Mouse (Mus musculus) kidney, adult 2 months (tissue): ENCODE data around the gene T2. TPM values are rescaled to one million over a fixed set of nuclear protein-coding genes. Genes with fewer than 3 reads are reported as not detected.
"Not testable (repeated sequence)": the region's sequence is repeated elsewhere in the genome, so short reads cannot be mapped to it uniquely, and the experiment has no call there.

Experiments used
- DNase-seq: peaks from one replicate; pipeline ENCODE4 v3.0.0; 2021
- H3K27ac ChIP-seq: fragments of 200-500 bp; 2 replicates; pipeline ENCODE4 v1.5.1; 2012; ENCODE audit warnings: low read depth, low read length, control low read depth, inconsistent platforms; ENCODE audit not compliant: insufficient read depth
- H3K27me3 ChIP-seq: fragments of 200-500 bp; replicated peaks from 2 replicates; pipeline ENCODE4 v1.6.1; 2012; ENCODE audit warnings: mild to moderate bottlenecking, moderate library complexity, low read length, inconsistent platforms; ENCODE audit not compliant: control insufficient read depth, insufficient read depth
- H3K36me3 ChIP-seq: fragments of 200-500 bp; 2 replicates; pipeline ENCODE4 v1.6.1; 2012; ENCODE audit warnings: mild to moderate bottlenecking, moderate library complexity, low read length, inconsistent platforms; ENCODE audit not compliant: control insufficient read depth, insufficient read depth
- H3K4me1 ChIP-seq: fragments of 200-500 bp; 2 replicates; pipeline ENCODE4 v1.6.1; 2011; ENCODE audit warnings: low read length; ENCODE audit not compliant: control insufficient read depth, insufficient read depth
- H3K4me3 ChIP-seq: fragments of 200-500 bp; 2 replicates; pipeline ENCODE4 v1.5.1; 2011; ENCODE audit warnings: mild to moderate bottlenecking, low read depth, low read length, control low read depth; ENCODE audit not compliant: insufficient read depth
- CTCF ChIP-seq: fragments of 200-500 bp; conservative IDR thresholded peaks from 2 replicates; pipeline ENCODE4 v1.5.1; 2011; ENCODE audit warnings: low read depth, mild to moderate bottlenecking, control low read depth, low read length, moderate library complexity, mixed read lengths; ENCODE audit not compliant: insufficient read depth, insufficient read length
- POLR2A ChIP-seq: fragments of 200-500 bp; IDR thresholded peaks from one replicate; pipeline ENCODE4 v1.6.1; 2011; ENCODE audit warnings: low read depth, low read length, control low read depth
- WGBS: fragments of 180-500 bp; shearing (Covaris S2); methylation state at CpG from one replicate; pipeline ENCODE4 v1.1.7; 2018; 5-methylcytosine and 5-hydroxymethylcytosine counted together
- polyA plus RNA-seq: library from polyadenylated mRNA; depleted of rRNA; stranded (reverse); fragments of >200 nt; gene quantifications from 2 replicates; pipeline ENCODE4 v1.2.3, GENCODE M21; 2012

The T2 gene
- polyA plus RNA-seq, 1 experiment = 0.06 TPM

DNA sequence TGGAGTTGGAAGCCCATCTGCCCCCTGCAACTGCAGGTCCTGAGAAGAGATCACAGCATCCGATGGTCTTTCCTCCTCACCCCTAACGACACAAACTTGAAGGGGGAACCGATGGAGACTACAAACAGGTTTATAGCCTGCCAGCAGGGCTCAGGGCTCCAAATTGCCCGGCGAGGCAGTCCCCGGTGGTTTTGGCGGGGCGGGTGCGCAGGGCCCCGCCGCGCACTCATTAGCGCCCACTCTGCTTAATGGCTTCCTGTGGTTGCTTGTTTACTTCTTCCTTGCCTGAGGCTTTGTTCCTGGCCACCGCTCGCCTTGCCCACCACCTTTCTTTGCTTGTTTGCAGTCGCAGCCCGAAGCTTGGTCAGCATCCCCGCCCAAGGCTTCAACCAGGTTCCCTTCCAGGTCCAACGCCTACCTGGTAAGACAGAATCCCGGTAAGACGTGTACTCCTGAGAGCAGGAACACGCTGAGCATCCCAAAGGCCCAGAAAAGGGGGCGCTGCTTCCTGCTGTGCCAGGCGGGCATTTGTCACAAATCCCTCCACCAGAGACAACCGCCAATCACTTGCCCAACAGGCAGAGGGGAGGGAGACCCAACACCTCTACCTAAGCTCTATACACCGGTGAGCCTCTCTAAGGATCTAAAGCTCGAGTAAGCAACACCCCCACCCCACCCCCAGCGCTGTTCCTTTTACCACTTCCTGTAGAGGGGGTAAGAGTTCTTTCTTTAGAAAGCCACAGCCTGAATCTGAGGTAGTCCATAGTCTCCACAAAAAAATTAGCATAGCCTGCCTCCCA lies 33.4 kb downstream of the T2 start:
- DNase-seq = no peak
- Histone ChIP-seq H3K27me3 (no peaks in the 10 kb centered on the region; the same call in 1 of the 2 replicates), H3K27ac (no peak overlapping the region), H3K4me1 (no peaks in the 10 kb centered on the region), H3K36me3 (no peaks in the 10 kb centered on the region), H3K4me3 (no peak overlapping the region)
- TF ChIP-seq CTCF = no peak
- TF ChIP-seq POLR2A = no peak
- WGBS = 4% methylated on average over 28 of the region's 28 CpGs

GRCm38 (mm10) chr17:8389790-8390095 lies 34.0 kb downstream of the T2 start:
- Histone ChIP-seq H3K27ac (no peak overlapping the region), H3K4me1 (no peaks in the 10 kb centered on the region), H3K27me3 (no peaks in the 10 kb centered on the region; the same call in 1 of the 2 replicates), H3K36me3 (no peaks in the 10 kb centered on the region), H3K4me3 (no peak overlapping the region)
- no peak for TF ChIP-seq POLR2A
- no peak for TF ChIP-seq CTCF
- no peak for DNase-seq
- 10% methylated on average over 10 of the region's 10 CpGs for WGBS

DNA sequence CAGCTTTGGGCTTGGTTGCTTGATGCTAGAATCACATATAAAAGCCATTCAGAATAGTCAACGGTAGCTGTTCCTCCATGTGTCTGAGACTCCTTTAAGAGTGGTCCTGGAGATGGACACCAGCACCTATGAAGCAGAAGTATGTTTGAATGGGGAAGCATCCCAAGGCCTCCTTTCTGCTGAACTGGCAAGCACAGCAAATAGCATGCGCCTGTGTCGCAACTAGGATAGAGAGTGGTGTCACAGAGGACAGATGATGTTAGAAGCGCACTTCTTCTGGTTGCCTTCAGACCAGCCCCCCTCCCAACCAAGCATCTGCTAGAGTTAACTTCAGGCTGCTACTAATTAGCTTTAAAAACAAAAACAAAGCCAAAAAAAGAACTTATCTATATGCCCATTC lies 34.7 kb downstream of the T2 start:
- 79% methylated on average over 4 of the region's 4 CpGs for WGBS
- TF ChIP-seq CTCF = no peak
- no peak for DNase-seq
- H3K27me3 ChIP-seq = no peaks in the 10 kb centered on the region; the same call in 1 of the 2 replicates
- no peak overlapping the region for H3K27ac ChIP-seq
- H3K4me1 ChIP-seq = no peaks in the 10 kb centered on the region
- no peak overlapping the region for H3K4me3 ChIP-seq
- H3K36me3 ChIP-seq = no peaks in the 10 kb centered on the region

DNA sequence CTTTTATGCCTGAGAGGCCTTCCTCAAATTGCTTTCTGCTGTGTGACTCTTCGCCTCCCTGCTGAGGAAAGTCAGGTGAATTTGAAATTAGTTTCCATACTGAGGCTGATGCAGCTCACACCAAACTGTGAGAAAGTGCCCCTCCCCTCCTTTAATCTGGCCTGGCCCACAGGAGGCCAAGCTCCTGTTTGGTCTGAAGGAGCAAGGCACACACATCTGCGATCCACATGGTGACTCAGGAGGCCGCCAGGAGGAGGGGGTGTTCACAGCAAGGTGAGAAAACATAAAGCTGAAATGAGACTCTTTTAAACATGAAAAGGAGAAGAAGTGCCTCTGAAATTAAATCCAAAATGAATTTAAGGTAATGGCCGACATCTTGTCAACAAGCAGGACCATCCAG lies 40.6 kb downstream of the T2 start:
- H3K36me3 ChIP-seq = no peaks in the 10 kb centered on the region
- no peak for DNase-seq
- no peaks in the 10 kb centered on the region for H3K27me3 ChIP-seq
- no peak for TF ChIP-seq POLR2A
- no peak for TF ChIP-seq CTCF
- 80% methylated on average over 4 of the region's 4 CpGs for WGBS
- H3K4me3 ChIP-seq = no peak overlapping the region
- H3K27ac ChIP-seq = no peak overlapping the region
- no peaks in the 10 kb centered on the region for H3K4me1 ChIP-seq

GRCm38 (mm10) chr17:8397946-8398345 lies 42.2 kb downstream of the T2 start:
- H3K27me3 ChIP-seq = no peaks in the 10 kb centered on the region
- DNase-seq = no peak
- WGBS = 78% methylated on average over 2 of the region's 2 CpGs
- H3K4me3 ChIP-seq = no peak overlapping the region
- H3K27ac ChIP-seq = no peak overlapping the region
- no peaks in the 10 kb centered on the region for H3K36me3 ChIP-seq
- TF ChIP-seq CTCF (no peak), POLR2A (no peak)
- no peaks in the 10 kb centered on the region for H3K4me1 ChIP-seq

- not testable (repeated sequence) for H3K27ac ChIP-seq, H3K27me3 ChIP-seq, DNase-seq, H3K4me3 ChIP-seq, H3K36me3 ChIP-seq, H3K4me1 ChIP-seq
- WGBS = 46% methylated on average over 8 of the region's 8 CpGs
Measured at GRCm38 (mm10) chr17:8403932-8404331, 48.1 kb downstream of the T2 start.

DNA sequence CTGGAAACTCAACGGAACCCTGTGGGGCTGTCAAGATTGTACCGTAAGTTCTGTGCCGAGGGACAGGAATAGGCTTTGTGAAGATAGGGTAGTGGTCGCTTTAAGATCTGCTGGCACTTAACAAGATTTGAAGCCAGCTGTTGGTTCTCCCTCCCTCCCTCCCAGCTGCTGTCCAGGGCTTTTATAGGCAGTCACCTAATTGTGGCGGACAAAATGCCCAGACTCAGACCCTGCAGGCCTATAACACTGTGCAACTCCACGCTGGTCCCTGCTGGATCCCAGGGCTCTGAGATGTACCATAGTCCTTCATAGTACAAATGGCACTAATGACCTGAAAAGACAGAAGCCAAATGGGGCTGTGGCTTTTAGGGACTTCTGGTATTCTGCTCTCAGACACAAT lies 50.5 kb downstream of the T2 start:
- no peak overlapping the region for H3K4me3 ChIP-seq
- no peaks in the 10 kb centered on the region for H3K36me3 ChIP-seq
- 73% methylated on average over 6 of the region's 6 CpGs for WGBS
- no peak overlapping the region for H3K27ac ChIP-seq
- no peak for DNase-seq
- no peaks in the 10 kb centered on the region for H3K27me3 ChIP-seq
- no peak for TF ChIP-seq POLR2A
- TF ChIP-seq CTCF = no peak
- no peaks in the 10 kb centered on the region for H3K4me1 ChIP-seq

DNA sequence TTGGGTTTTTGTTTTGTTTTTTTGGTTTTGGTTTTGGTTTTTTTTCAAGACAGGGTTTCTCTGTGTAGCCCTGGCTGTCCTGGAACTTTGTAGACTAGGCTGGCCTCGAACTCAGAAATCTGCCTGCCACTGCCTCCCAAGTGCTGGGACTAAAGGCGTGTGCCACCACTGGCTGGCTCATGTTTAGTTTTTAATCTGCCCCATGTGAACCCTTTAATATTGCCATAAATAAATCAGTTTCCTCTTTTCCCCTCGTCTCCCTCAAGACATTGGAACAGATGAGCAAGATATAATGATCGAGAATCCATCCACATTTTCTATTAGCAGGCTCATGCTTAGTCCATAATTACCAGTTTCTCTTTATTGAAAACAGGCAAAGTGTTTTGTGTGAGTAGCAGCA lies 52.2 kb downstream of the T2 start:
- not testable (repeated sequence) for H3K36me3 ChIP-seq, H3K27me3 ChIP-seq, H3K4me3 ChIP-seq, H3K4me1 ChIP-seq, DNase-seq, H3K27ac ChIP-seq
- 74% methylated on average over 4 of the region's 4 CpGs for WGBS
